Mouse (Mus musculus): ENCODE measurements around the gene Pbsn.

- TF ChIP-seq CTCF (conservative IDR thresholded peaks at IDR 0.05 in 1 of 2, IDR thresholded peaks at IDR 0.05 in 1 of 2; ENCODE audit: low read depth in 2 of 2, low read length in 2 of 2) (no peak), MAFK (IDR thresholded peaks at IDR 0.05; ENCODE audit: insufficient replicate concordance, low read length) (no peak), MAZ (IDR thresholded peaks at IDR 0.05; ENCODE audit: low read depth, low read length) (no peak), TCF12 (IDR thresholded peaks at IDR 0.05; ENCODE audit: low read depth, low read length) (peak; percentile 97), MYC (IDR thresholded peaks at IDR 0.05; ENCODE audit: low read depth, low read length) (no peak), TBP (conservative IDR thresholded peaks at IDR 0.05; ENCODE audit: low read depth, low read length) (no peak), POLR2A (IDR thresholded peaks at IDR 0.05; ENCODE audit: low read depth, low read length) (no peak), BHLHE40 (IDR thresholded peaks at IDR 0.05; ENCODE audit: low read depth, low read length) (peak; percentile 55; the same call in 1 of the 2 replicates), ETS1 (conservative IDR thresholded peaks at IDR 0.05; ENCODE audit: low read depth, low read length) (peak; percentile 53; the same call in 1 of the 2 replicates), MXI1 (IDR thresholded peaks at IDR 0.05; ENCODE audit: low read depth, low read length) (no peak; the same call in 1 of the 2 replicates), USF1 (IDR thresholded peaks at IDR 0.05; ENCODE audit: low read depth, low read length) (no peak), POLR2AphosphoS2 (IDR thresholded peaks at IDR 0.05; ENCODE audit: low read depth, low read length) (no peak), EP300 (IDR thresholded peaks at IDR 0.05; ENCODE audit: low read length) (peak; percentile 73), RCOR1 (conservative IDR thresholded peaks at IDR 0.05; ENCODE audit: low read depth, low read length) (0 out of 2 replicates have a peak, but pooled peaks have one; percentile 20)
Observed at GRCm38 (mm10) chrX:77796238-77796835, 57.1 kb downstream of the Pbsn start, which contains the start of gene Prkx.
